Mouse (Mus musculus) heart, embryonic 13.5 days (tissue): ENCODE data around the gene Adrb1. TPM values are rescaled to one million over a fixed set of nuclear protein-coding genes. Genes with fewer than 3 reads are reported as not detected.
A peak's percentile ranks its signal among the peaks of the same experiment; 100 is the strongest.

Experiments
- ATAC-seq: fragments of 200-750 bp; cut with Nextera tagmentation; 2 replicates; pipeline ENCODE4 v1.8.0; 2017; ENCODE audit warnings: moderate TSS enrichment; ENCODE audit not compliant: insufficient number of reproducible peaks, low FRiP score, low TSS enrichment; ENCODE audit errors: extremely low read depth
- H3K27ac ChIP-seq: fragments of 300-500 bp; sonication (generic); replicated peaks from 2 replicates; pipeline ENCODE4 v1.5.1; 2015; ENCODE audit warnings: moderate library complexity, mild to moderate bottlenecking, inconsistent platforms
- H3K27me3 ChIP-seq: fragments of 300-500 bp; sonication (generic); replicated peaks from 2 replicates; pipeline ENCODE4 v1.6.1; 2015; ENCODE audit warnings: mild to moderate bottlenecking, inconsistent platforms
- H3K36me3 ChIP-seq: fragments of 300-500 bp; sonication (generic); 2 replicates; pipeline ENCODE4 v1.6.1; 2015; ENCODE audit warnings: mild to moderate bottlenecking, inconsistent platforms
- H3K4me1 ChIP-seq: fragments of 300-500 bp; sonication (generic); 2 replicates; pipeline ENCODE4 v1.6.1; 2015; ENCODE audit warnings: inconsistent platforms
- H3K4me2 ChIP-seq: fragments of 300-500 bp; sonication (generic); 2 replicates; pipeline ENCODE4 v1.6.1; 2015; ENCODE audit warnings: inconsistent platforms, mild to moderate bottlenecking, moderate library complexity
- H3K4me3 ChIP-seq: fragments of 300-500 bp; sonication (generic); 2 replicates; pipeline ENCODE4 v1.5.1; 2015; ENCODE audit warnings: moderate library complexity, mild to moderate bottlenecking, inconsistent platforms
- H3K9ac ChIP-seq: fragments of 300-500 bp; sonication (generic); 2 replicates; pipeline ENCODE4 v1.6.1; 2015; ENCODE audit warnings: inconsistent platforms, mild to moderate bottlenecking, moderate library complexity
- H3K9me3 ChIP-seq: fragments of 300-500 bp; sonication (generic); 2 replicates; pipeline ENCODE4 v1.6.1; 2016; ENCODE audit warnings: inconsistent platforms
- whole genome bisulfite sequencing: fragments of 180-500 bp; shearing (Covaris S2); methylation state at CpG from one replicate; pipeline ENCODE4 v1.1.7; 2015; ENCODE audit warnings: mixed read lengths; 5-methylcytosine and 5-hydroxymethylcytosine counted together
- polyA plus RNA-seq: library from polyadenylated mRNA; unstranded; fragments of >200 nt; fragmentation: Nextera tagmentation; extraction: Ambion mirVana; gene quantifications from 2 replicates; pipeline ENCODE4 v1.2.1, GENCODE M21; 2015

Adrb1 gene
- polyA plus RNA-seq, 1 experiment from 2014 or later: 3.0 TPM

DNA sequence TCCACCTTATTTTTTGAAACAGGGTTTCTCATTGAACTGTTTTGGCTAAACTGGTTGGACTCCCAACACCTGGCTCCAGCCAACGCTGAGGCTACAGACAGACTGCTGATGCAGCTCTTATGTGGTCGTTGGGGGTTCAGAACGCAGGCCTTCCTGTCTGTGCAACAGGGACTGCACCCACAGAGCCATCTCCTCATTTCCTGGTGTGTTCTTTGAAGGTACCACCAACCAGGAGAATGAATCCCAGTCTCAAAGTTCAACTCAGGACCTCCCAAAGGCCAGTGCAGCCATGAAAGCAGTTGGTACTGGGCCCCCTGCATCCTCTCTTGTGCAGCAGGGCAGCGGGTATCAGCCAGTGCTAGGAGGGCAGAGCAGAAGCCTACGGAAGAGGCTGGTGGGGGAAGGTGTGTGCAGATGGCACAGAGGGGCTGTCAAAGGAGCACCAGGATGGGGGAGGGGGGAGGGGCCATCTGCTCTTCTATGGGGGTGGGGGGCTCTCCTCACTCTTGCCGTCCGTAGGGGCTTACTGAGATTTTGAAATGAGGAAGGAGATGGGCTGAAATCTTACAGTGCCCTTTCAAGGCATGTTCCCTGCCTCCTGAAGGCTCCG, 34.9 kb upstream of the Adrb1 start:
- ATAC-seq: no peak
- 78% methylated on average over 8 of the region's 8 CpGs for WGBS
- H3K36me3 ChIP-seq: no peaks in the 10 kb centered on the region

GRCm38 (mm10) chr19:56687676-56688075, 34.3 kb upstream of the Adrb1 start:
- no peak overlapping the region for H3K4me2 ChIP-seq
- ATAC-seq: no peak
- H3K27me3 ChIP-seq: no peaks in the 10 kb centered on the region

More for the DNA sequence above, 34.9 kb upstream of the Adrb1 start:
- Histone ChIP-seq H3K9ac (no peak overlapping the region), H3K4me2 (no peak overlapping the region), H3K27ac (no peak overlapping the region), H3K4me3 (no peak overlapping the region), H3K27me3 (no peaks in the 10 kb centered on the region), H3K4me1 (peaks cover 30% of the 10 kb centered on the region), H3K9me3 (no peaks in the 10 kb centered on the region)

DNA sequence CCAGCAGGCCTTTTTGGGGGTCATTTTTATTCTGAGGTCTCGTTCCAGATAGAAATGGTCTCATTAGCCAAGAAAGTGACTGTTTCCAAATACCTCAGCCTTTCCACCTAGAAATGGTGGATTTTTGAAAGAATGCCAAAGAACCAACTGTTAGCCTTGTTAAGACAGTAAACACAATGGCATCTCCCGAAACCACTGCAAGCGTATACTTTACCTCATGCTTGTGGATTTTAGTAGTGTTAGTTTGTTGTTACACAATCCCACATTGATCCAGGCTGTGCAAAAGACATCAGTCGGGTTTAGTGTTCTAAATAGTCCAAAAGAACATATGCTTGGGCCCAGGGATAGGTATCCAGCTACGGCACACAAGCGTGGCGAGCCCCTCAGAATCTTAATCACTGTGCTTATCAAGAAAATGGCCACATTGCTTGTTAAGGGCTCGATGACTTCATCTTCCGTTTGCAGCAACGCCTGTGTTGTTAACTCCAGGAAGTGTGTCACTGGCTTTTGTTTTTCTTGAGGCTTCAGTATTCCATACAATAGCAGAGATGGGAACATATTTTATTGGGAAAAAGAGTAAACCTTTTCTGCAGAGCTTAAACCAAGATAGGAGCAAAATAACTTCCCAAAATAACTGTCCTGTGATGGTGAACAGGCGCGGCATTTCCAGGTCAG, 33.2 kb upstream of the Adrb1 start:
- peak overlapping the region; percentile 58 for H3K27ac ChIP-seq
- 44% methylated on average over 12 of the region's 12 CpGs for WGBS

More at GRCm38 (mm10) chr19:56687676-56688075, 34.3 kb upstream of the Adrb1 start:
- WGBS: 83% methylated on average over 10 of the region's 10 CpGs
- Histone ChIP-seq H3K4me3 (no peak overlapping the region), H3K9me3 (no peaks in the 10 kb centered on the region), H3K4me1 (peaks cover 35% of the 10 kb centered on the region), H3K9ac (no peak overlapping the region), H3K36me3 (no peaks in the 10 kb centered on the region), H3K27ac (no peak overlapping the region)

GRCm38 (mm10) chr19:56689493-56689892, 32.5 kb upstream of the Adrb1 start:
- Histone ChIP-seq H3K36me3 (no peaks in the 10 kb centered on the region), H3K4me3 (no peak overlapping the region), H3K4me2 (no peak overlapping the region), H3K9ac (no peak overlapping the region), H3K27me3 (no peaks in the 10 kb centered on the region), H3K9me3 (no peaks in the 10 kb centered on the region), H3K4me1 (peaks cover 29% of the 10 kb centered on the region), H3K27ac (peak overlapping the region; percentile 58)
- ATAC-seq: no peak
- 63% methylated on average over 6 of the region's 6 CpGs for WGBS

More for the DNA sequence above, 33.2 kb upstream of the Adrb1 start:
- Histone ChIP-seq H3K4me2 (no peak overlapping the region), H3K4me3 (no peak overlapping the region), H3K9ac (no peak overlapping the region), H3K4me1 (peaks cover 29% of the 10 kb centered on the region), H3K36me3 (no peaks in the 10 kb centered on the region), H3K9me3 (no peaks in the 10 kb centered on the region), H3K27me3 (no peaks in the 10 kb centered on the region)
- ATAC-seq: no peak

DNA sequence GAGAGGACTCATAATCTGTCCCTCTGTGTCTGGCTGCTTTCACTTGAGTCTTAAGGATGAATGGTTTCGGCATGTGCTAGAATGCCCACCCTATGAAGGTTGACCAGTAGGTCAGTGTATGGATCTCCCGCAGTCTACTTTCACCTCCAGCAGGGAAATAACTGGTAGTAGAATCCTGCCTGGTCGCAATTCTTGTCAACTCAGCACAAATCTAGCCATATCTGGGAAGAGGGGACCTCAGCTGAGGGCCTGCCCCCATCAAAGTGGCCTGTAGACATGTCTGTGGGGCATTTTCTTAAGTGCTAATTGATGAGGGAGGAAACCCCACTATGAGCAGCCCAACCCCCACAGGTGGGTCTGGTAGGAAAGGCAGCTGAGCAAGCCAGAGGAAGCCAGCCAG, 30.9 kb upstream of the Adrb1 start:
- 91% methylated on average over 3 of the region's 3 CpGs for WGBS
- Histone ChIP-seq H3K27ac (no peak overlapping the region), H3K27me3 (no peaks in the 10 kb centered on the region), H3K4me2 (no peak overlapping the region), H3K4me3 (no peak overlapping the region), H3K4me1 (peaks cover 29% of the 10 kb centered on the region), H3K9ac (no peak overlapping the region), H3K36me3 (no peaks in the 10 kb centered on the region), H3K9me3 (no peaks in the 10 kb centered on the region)
- ATAC-seq: no peak

GRCm38 (mm10) chr19:56692451-56692850, 29.5 kb upstream of the Adrb1 start:
- Histone ChIP-seq H3K4me2 (no peak overlapping the region), H3K27ac (no peak overlapping the region), H3K9ac (no peak overlapping the region), H3K27me3 (no peaks in the 10 kb centered on the region), H3K4me1 (peaks cover 27% of the 10 kb centered on the region), H3K9me3 (no peaks in the 10 kb centered on the region), H3K36me3 (no peaks in the 10 kb centered on the region), H3K4me3 (no peak overlapping the region)
- ATAC-seq: no peak
- WGBS: 45% methylated on average over 5 of the region's 5 CpGs

- H3K4me2 ChIP-seq: no peak overlapping the region
- 79% methylated on average over 20 of the region's 20 CpGs for WGBS
- no peak overlapping the region for H3K4me3 ChIP-seq
- no peaks in the 10 kb centered on the region for H3K27me3 ChIP-seq
- no peaks in the 10 kb centered on the region for H3K9me3 ChIP-seq
- no peaks in the 10 kb centered on the region for H3K36me3 ChIP-seq
- no peak overlapping the region for H3K9ac ChIP-seq
- peaks cover 27% of the 10 kb centered on the region for H3K4me1 ChIP-seq
- ATAC-seq: no peak
- H3K27ac ChIP-seq: no peak overlapping the region
Observed at GRCm38 (mm10) chr19:56697370-56698144, 24.4 kb upstream of the Adrb1 start.

DNA sequence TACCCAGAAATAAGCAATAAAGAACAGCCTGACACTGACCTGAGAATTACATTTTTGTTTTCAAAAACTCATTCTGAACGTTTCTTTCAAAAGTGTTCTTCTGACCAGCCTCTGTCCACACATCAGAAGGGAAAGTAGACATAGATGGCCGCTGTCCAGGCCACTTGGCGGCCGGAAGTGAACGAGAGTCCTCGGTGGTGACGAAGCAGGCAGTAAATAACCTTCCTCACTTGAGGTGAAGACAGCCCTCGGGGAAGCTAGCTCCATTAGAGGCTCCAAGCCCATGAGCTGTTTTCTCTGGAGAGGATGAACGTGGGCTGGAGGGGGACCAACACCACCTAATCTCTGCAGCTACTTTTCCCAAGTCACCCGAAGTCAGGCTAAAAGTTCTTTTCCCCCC, 21.2 kb upstream of the Adrb1 start:
- Histone ChIP-seq H3K4me1 (peaks cover 53% of the 10 kb centered on the region), H3K27ac (peak overlapping the region; percentile 49; the same call in 1 of the 2 replicates), H3K4me3 (no peak overlapping the region), H3K9me3 (no peaks in the 10 kb centered on the region), H3K9ac (no peak overlapping the region), H3K36me3 (no peaks in the 10 kb centered on the region), H3K27me3 (no peaks in the 10 kb centered on the region), H3K4me2 (no peak overlapping the region)
- ATAC-seq: no peak; the same call in 1 of the 2 replicates
- 28% methylated on average over 10 of the region's 10 CpGs for WGBS

DNA sequence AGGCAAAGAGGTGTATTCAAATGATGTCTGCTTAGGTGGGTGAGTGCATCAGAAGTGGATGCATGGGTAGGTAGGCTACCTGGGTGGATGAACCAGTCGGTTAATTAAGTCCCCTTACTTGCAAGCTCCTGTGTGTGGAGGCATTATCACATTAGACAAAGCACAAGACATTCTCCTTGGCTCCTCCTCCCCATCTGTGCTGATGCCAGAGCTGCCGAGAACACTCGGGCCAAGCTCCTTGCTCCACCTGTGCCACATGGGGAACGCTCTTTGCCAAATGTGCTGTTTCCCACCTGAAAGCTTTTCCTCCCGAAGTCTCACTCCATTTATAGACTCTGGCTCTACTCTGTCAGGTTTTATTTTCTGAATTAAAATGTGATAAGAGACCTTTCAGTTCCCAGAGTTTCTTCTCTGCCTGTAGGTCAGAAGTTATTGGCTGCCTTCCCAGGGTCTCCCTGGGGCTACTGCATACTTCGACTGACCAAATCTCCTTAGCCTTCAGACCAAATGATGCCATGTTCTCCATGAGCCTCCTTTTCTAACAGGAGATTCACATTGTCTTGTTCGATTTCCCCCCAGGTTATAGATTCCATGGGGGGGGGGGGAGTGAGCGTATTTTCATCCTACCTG, 20.5 kb upstream of the Adrb1 start:
- Histone ChIP-seq H3K36me3 (no peaks in the 10 kb centered on the region), H3K9ac (no peak overlapping the region), H3K9me3 (no peaks in the 10 kb centered on the region), H3K4me2 (peak overlapping the region; percentile 38; the same call in 1 of the 2 replicates), H3K27me3 (no peaks in the 10 kb centered on the region), H3K27ac (peak overlapping the region; percentile 49; the same call in 1 of the 2 replicates), H3K4me3 (no peak overlapping the region), H3K4me1 (peaks cover 53% of the 10 kb centered on the region)
- no peak for ATAC-seq
- WGBS: 63% methylated on average over 8 of the region's 8 CpGs

DNA sequence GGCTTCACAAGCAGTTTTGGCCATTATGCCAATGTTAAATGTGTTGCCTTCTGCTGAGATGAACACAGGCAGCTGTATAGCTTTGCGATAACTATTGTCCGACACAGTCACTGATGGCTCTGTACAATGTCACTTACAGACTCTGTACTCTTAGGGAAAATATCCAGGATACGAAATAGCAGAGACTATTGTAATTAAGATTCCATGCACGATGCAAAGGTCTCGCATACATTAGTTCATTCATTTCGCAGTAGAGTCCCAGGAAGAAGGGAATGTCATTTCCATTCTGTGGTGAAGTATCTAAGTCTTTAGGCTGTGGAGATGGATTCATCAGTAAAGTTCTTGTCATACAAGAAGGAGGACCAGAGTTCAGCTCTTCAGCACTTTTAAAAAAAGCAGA, 20.0 kb upstream of the Adrb1 start:
- H3K9ac ChIP-seq: no peak overlapping the region
- WGBS: 77% methylated on average over 6 of the region's 6 CpGs
- H3K4me3 ChIP-seq: no peak overlapping the region
- 0 out of 2 replicates have a peak overlapping the region, but pooled peaks have one; percentile 49 for H3K27ac ChIP-seq
- no peaks in the 10 kb centered on the region for H3K27me3 ChIP-seq
- ATAC-seq: no peak
- no peaks in the 10 kb centered on the region for H3K9me3 ChIP-seq
- no peak overlapping the region for H3K4me2 ChIP-seq
- H3K36me3 ChIP-seq: no peaks in the 10 kb centered on the region
- peaks cover 53% of the 10 kb centered on the region for H3K4me1 ChIP-seq
